Mouse (Mus musculus) small intestine, adult 2 months (tissue): ENCODE data around the gene Snrnp27. TPM values are rescaled to one million over a fixed set of nuclear protein-coding genes. Genes with fewer than 3 reads are reported as not detected.

Experiments used
- H3K27ac ChIP-seq: fragments of 200-500 bp; 2 replicates; pipeline ENCODE4 v1.5.1; 2012; ENCODE audit warnings: low read depth, low read length, control low read depth, inconsistent platforms; ENCODE audit not compliant: insufficient read depth
- H3K27me3 ChIP-seq: fragments of 200-500 bp; 2 replicates; pipeline ENCODE4 v1.6.1; 2012; ENCODE audit warnings: mild to moderate bottlenecking, moderate library complexity, low read length, inconsistent platforms; ENCODE audit not compliant: control insufficient read depth, insufficient read depth
- H3K36me3 ChIP-seq: fragments of 200-500 bp; 2 replicates; pipeline ENCODE4 v1.6.1; 2012; ENCODE audit warnings: mild to moderate bottlenecking, low read length, control low read depth, inconsistent platforms; ENCODE audit not compliant: control insufficient read depth, insufficient read depth
- H3K4me1 ChIP-seq: fragments of 200-500 bp; 2 replicates; pipeline ENCODE4 v1.6.1; 2012; ENCODE audit warnings: low read length, inconsistent platforms, mixed read lengths; ENCODE audit not compliant: control insufficient read depth, insufficient read depth, insufficient read length
- H3K4me3 ChIP-seq: fragments of 200-500 bp; 2 replicates; pipeline ENCODE4 v1.5.1; 2012; ENCODE audit warnings: low read depth, mild to moderate bottlenecking, control low read depth, inconsistent platforms, low read length, moderate library complexity
- CTCF ChIP-seq: fragments of 200-500 bp; IDR thresholded peaks from 2 replicates; pipeline ENCODE4 v1.5.1; 2012; ENCODE audit warnings: low read depth, mild to moderate bottlenecking, control low read depth, inconsistent platforms, low read length, moderate library complexity, mixed read lengths; ENCODE audit not compliant: insufficient replicate concordance, insufficient read length; ENCODE audit errors: extremely low read depth
- POLR2A ChIP-seq: fragments of 200-500 bp; IDR thresholded peaks from 2 replicates; pipeline ENCODE4 v1.6.1; 2012; ENCODE audit warnings: low read depth, mild to moderate bottlenecking, control low read depth, inconsistent platforms, low read length, moderate library complexity
- WGBS: fragments of 180-500 bp; shearing (Covaris S2); methylation state at CpG from one replicate; pipeline ENCODE4 v1.1.7; 2018; 5-methylcytosine and 5-hydroxymethylcytosine counted together
- polyA plus RNA-seq: library from polyadenylated mRNA; depleted of rRNA; stranded (reverse); fragments of >200 nt; gene quantifications from 2 replicates; pipeline ENCODE4 v1.2.3, GENCODE M21; 2012

The Snrnp27 gene
- polyA plus RNA-seq, 1 experiment: 3.9 TPM

DNA sequence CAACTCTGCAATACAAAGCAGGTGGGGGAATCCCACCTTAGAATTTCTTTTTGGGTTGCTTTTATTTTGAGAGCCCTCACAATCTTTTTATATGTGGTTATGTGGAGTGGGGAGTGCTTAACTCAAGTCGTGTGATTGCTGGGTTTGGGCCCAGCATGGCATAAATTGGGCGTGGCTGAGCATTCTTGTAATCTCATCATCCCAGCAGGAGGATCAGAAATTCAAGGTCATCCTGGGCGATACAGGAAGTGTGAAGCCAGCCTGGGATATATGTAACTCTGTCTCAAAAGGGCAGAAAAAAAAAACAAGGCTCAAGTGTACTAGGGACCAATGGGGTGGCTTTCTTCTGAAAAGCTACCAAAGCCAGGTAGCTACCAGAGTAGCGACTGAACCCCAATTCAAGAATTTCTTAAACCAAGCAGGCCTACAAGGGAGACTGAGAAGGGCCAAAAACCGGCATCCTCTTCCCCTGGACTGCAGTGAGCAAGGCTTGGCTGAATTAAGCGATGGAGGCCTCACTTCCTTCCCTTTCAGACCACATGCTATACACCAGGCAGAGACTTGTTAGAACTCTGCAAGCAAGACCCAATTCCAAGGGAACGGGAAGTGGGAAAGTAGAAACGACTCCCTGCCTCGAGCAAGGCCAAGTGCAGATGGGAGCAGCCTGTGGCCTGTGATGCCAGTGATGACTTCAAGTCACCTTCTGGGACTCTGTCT is 24.0 kb downstream of the Snrnp27 start:
- Histone ChIP-seq H3K4me3 (no peak overlapping the region), H3K27me3 (no peaks in the 10 kb centered on the region), H3K4me1 (peaks cover 14% of the 10 kb centered on the region), H3K27ac (0 out of 2 replicates have a peak overlapping the region, but pooled peaks have one; percentile 25), H3K36me3 (peaks cover 86% of the 10 kb centered on the region)
- TF ChIP-seq POLR2A (no peak), CTCF (no peak)
- WGBS: 62% methylated on average over 9 of the region's 9 CpGs

DNA sequence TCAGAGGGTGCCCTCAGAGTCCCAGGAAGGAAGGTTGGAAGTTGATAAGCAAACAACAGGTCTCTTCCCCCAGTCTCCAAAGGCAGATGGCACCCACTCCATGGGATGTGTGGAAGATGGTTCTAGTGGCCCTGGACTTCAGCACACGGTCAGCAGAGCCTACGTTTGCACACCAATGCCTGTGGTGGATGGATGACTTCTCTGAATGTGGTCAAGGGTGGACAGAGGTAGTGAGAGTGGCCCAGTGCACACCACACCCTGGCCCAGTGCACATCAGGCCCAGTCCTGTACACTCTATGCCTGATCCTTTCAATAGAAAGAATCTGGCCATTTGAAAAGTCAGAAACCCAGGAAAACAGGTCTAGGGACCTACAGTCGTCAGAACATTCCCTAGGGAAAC is 25.8 kb downstream of the Snrnp27 start:
- Histone ChIP-seq H3K27ac (no peak overlapping the region), H3K4me3 (no peak overlapping the region), H3K27me3 (no peaks in the 10 kb centered on the region), H3K36me3 (peaks cover 82% of the 10 kb centered on the region), H3K4me1 (peaks cover 18% of the 10 kb centered on the region)
- TF ChIP-seq CTCF (no peak), POLR2A (no peak)
- WGBS: 84% methylated on average over 3 of the region's 3 CpGs

DNA sequence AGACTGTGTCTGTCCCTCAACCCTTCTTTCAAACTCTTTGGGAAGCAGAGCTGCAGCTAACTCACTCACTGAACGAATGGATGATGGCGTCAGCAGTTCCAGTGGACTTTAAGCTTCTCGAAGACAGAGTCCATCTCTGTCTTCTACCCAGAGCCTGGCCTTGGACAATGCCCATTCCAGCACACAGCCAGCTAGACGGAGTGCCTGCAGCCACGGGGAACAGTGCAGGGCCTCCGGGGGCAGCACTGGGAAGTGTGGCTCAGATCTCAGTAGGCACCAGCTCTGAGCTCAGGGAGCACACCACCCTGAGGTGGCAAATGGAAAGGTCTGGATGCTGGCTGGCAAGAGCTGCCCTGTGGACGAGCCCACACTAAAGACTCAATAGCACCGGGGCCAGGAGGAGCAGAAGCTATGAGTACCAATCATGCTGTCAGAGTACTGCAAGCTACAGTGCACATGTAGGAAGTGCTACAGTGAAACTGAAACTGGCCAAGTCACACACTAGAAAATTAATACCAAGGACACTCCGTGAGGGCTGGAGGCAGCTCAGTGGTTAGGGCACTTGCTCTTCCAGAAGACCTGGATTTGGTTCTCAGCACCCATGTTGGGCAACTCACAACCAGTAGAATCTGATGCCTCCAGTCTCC is 29.9 kb downstream of the Snrnp27 start:
- H3K27ac ChIP-seq: peak overlapping the region; percentile 72
- H3K27me3 ChIP-seq: no peaks in the 10 kb centered on the region
- no peak overlapping the region for H3K4me3 ChIP-seq
- peaks cover 80% of the 10 kb centered on the region for H3K36me3 ChIP-seq
- WGBS: 51% methylated on average over 9 of the region's 9 CpGs
- H3K4me1 ChIP-seq: peaks cover 14% of the 10 kb centered on the region
- TF ChIP-seq POLR2A: no peak
- TF ChIP-seq CTCF: no peak

DNA sequence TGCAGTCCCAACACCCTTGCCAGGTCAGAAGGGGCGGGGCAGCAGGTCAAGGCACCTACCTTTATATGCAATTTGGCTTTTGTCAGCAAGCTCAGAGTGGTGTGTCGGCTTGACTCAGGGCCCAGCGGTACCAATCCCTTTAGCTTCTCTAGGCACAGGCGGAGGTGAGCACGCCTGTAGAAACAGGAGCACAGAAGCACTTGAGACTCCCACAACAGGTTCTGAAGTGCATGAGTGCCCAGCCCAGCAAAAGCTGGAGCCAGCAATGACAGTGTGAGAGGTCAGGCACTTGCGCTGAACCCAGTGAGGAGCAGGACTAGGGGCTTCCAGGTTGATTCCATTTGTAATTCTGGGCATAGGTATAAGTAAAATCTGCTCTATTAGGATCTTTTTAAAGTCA is 31.3 kb downstream of the Snrnp27 start:
- TF ChIP-seq CTCF (no peak), POLR2A (no peak; the same call in 1 of the 2 replicates)
- WGBS: 95% methylated on average over 6 of the region's 6 CpGs
- peaks cover 80% of the 10 kb centered on the region for H3K36me3 ChIP-seq

DNA sequence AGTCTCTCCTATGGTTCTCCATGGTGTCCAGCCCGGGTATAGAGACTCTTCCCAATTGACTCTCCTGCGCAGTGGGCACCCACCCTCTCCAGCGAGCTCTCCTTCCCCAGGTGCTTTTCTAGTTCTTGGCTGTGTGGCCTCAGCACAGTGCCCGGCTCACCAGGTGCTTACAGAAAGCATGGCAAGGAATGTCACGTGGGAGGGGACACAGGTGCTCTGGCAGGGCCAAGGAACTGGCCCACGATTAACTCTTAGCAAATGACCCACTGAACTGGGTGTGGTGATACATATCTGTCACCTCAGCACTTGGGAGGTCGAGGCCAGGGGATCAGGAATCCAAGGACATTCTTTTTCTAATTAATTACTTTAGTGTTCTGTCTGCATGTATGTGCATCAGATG is 38.2 kb downstream of the Snrnp27 start:
- Histone ChIP-seq H3K27me3 (no peaks in the 10 kb centered on the region), H3K27ac (peak overlapping the region; percentile 75), H3K4me1 (peaks cover 13% of the 10 kb centered on the region), H3K4me3 (no peak overlapping the region), H3K36me3 (peaks cover 35% of the 10 kb centered on the region)
- TF ChIP-seq POLR2A (0 out of 2 replicates have a peak, but pooled peaks have one; percentile 26), CTCF (no peak)
- 28% methylated on average over 7 of the region's 7 CpGs for WGBS

More for the DNA sequence above, 31.3 kb downstream of the Snrnp27 start:
- Histone ChIP-seq H3K27ac (no peak overlapping the region), H3K4me3 (no peak overlapping the region), H3K4me1 (peaks cover 14% of the 10 kb centered on the region), H3K27me3 (no peaks in the 10 kb centered on the region)

DNA sequence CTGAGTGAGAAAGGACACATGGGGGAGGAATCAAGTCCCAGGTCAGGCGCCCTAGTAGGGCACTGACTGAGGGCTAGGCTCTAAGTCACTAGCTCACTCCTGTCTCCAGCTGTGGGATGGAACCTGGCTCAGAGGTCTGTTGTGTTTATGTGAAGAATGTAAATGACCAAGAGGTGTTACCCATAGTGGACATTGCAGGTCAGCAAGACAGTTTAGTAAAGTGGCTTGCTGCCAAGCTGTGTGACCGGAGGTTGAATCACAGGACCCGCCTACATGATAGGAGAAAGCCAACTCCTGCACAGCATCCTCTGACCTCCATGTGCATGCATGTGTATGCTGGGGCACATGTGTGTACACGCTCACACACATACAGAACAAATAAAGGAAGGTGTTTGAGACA is 38.8 kb downstream of the Snrnp27 start:
- TF ChIP-seq POLR2A (no peak), CTCF (no peak)
- 45% methylated on average over 4 of the region's 4 CpGs for WGBS
- Histone ChIP-seq H3K36me3 (peaks cover 29% of the 10 kb centered on the region), H3K27me3 (no peaks in the 10 kb centered on the region), H3K4me1 (peaks cover 16% of the 10 kb centered on the region; the same call in 1 of the 2 replicates), H3K4me3 (no peak overlapping the region), H3K27ac (peak overlapping the region; percentile 75; the same call in 1 of the 2 replicates)

DNA sequence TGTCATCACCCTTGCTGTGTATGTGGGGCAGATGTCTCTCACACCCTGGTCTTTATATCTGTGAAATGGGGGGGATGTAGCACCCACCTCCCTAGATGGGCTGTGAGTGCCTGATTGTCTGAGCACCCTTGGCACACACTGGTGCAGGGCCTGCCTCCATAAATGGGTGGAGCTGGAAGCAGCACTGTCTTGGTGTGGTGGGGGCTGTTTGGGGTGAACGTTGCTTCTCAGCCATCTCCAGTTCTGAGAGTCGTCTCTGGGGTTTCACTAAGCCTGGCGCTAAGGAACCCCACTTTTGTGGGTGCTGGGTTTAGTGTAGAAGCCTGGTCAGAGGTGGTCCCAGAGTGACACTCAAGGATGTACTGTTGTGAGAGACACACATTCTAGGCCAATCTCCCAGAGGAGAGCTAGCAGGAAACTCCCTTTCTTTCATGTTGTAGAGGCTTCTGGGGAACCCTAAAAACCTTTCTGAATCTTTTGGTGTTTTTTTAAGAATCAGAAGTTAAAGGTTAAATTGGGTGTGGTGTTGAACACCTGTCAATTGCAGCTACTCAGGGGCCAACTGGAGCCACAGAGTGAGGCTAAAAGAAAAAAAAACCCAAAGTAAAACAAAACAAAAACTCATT is 39.4 kb downstream of the Snrnp27 start:
- Histone ChIP-seq H3K27me3 (no peaks in the 10 kb centered on the region), H3K4me3 (no peak overlapping the region), H3K36me3 (peaks cover 22% of the 10 kb centered on the region), H3K27ac (peak overlapping the region; percentile 50; the same call in 1 of the 2 replicates), H3K4me1 (peaks cover 20% of the 10 kb centered on the region; the same call in 1 of the 2 replicates)
- 43% methylated on average over 3 of the region's 3 CpGs for WGBS
- peak; percentile 14; the same call in 1 of the 2 replicates for TF ChIP-seq POLR2A
- TF ChIP-seq CTCF: no peak
